Mouse (Mus musculus): ENCODE measurements around the gene Nom1. TPM values are rescaled to one million over a fixed set of nuclear protein-coding genes. Genes with fewer than 3 reads are reported as not detected.
"Not testable (repeated sequence)": the region's sequence is repeated elsewhere in the genome, so short reads cannot be mapped to it uniquely, and the experiment has no call there.

Gene Nom1
- 10 to 100 TPM; 36.1 to 44.6 (median 39.2) TPM for total RNA-seq (2022)

- DNase-seq = peak; percentile 85
These were observed at the start of gene Nom1 for GRCm38 (mm10) chr5:29434228-29434871. Gene Nom1 (plus strand): TSS chr5:29434664.

- DNase-seq = no peak
These were observed 46.9 kb upstream of the Nom1 start for GRCm38 (mm10) chr5:29387591-29387990.

GRCm38 (mm10) chr5:29388181-29388943 lies 46.1 kb upstream of the Nom1 start:
- DNase-seq = no peak

DNA sequence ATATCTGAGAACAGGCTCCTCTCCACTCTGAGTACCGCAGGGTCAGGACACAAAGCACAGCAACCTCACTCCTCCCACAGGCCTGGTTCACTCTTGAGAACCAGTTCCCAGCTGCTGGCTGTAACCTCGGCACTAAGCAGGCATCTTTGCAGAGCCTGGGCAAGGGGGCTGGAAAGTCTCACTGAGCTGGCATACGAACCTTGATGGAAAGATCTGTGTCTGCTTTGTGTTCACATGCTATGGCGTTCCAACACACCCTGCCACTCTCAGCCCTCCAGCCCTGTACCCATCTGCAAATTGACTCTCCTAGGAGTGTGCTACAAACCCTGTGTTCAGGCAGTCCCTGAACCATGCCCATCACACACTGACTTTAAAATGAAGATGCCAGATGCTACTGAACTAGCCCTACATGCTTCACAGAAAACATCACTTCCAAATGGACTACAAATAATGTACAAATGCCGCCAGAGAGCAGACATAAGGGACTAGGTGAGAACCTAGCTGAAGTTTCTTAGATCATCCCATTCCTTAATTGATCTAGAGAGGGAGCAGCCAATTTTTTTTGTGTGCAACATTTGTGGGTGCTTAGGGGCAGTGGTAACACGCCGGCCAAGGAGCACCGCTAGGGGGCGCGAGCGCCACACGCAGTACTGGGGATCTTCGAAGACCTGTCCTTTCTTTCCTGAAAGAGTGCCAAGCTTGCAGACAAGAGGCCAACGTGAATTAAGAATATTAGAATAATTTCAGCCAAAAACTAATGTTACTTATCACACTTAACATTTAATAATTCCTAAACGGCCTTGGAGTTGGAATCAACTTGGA lies 45.3 kb upstream of the Nom1 start:
- DNase-seq = peak; percentile 57

DNA sequence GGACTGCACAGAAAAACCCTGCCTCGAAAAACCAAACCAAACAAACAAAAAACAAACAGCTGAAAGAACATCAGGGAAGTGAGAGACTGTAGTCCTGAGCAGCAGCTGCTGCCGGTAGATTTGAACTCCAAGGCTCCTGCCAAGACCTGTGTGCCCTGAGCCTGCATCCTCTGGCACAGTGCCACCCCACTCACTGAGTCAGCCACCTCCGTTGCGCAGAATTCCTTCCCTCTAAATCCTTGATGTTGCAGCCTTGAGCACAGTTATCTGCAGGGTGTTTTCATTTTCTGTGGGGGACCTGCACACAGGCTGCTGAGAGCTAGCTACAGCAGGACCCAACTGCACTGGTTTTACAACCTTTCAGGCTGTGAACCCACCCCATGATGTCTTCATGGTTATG lies 36.0 kb upstream of the Nom1 start:
- peak; percentile 70 for DNase-seq

DNA sequence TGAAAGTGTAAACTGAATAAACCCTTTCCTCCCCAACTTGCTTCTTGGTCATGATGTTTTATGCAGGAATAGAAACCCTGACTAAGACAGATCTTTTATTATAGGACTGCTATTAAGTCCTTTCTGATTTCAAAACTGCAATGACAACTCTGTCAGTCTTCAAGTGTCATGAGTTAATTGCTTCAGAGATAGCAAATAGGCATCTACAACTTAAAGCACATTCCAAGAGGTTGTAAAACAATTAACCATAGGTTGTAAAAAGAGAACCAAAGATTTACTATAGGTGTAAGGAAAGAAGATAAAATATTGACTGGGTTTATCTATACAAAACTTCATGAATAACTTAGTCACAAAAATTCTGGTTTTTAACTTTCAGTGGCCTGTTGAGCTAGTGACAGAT lies 23.6 kb upstream of the Nom1 start:
- DNase-seq = no peak

- no peak for DNase-seq
These were observed 21.4 kb upstream of the Nom1 start for GRCm38 (mm10) chr5:29413041-29413440.

DNA sequence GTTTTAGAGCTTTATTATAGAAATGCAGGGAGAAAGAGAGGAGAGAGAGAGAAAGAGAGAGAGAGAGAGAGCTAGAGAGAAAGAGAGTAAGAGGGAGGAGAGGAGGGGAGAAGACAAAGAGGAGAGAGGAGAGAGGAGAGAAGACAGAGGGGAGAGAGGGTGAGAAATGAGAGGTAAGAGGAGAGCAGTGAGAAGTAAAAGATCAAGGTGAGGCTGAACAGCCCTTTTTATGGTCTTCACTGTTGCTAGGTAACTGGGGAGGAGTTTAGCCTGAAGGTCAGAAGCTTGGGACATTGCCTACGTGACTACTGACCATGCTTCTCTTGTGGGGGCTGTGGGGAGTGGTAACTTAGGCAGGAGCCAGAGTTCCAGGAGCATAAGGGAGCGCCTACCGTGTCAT lies 11.1 kb upstream of the Nom1 start:
- DNase-seq = not testable (repeated sequence)

DNA sequence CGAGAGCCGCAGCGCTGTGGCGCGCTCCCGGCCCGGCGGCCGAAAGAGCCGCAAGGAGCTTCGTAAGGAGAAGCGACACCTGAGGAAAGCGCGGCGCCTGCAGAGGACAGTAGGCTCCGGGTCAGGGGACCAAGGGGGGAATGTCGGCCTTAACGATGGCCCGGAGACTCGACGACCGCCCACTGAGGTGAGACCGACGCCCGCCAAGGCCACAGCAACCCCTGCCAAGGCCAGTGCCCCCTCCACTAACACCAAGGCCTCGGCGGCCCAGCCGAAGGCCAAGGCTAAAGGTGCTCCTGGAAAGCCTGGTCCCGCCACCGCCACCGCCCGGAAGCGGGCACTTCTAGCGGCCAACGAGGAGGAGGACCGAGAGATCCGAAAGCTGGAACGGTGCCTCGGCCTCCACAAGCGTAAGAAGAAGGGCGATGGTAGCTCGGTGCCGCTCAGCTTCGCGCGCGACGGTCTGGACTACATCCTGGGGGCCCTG lies 451 bp downstream of the Nom1 start:
- DNase-seq = peak; percentile 54

- DNase-seq = no peak
These were observed 1.0 kb downstream of the Nom1 start for GRCm38 (mm10) chr5:29435491-29435890.

- DNase-seq = not testable (repeated sequence)
These were observed 2.3 kb downstream of the Nom1 start for GRCm38 (mm10) chr5:29436728-29437127.

DNA sequence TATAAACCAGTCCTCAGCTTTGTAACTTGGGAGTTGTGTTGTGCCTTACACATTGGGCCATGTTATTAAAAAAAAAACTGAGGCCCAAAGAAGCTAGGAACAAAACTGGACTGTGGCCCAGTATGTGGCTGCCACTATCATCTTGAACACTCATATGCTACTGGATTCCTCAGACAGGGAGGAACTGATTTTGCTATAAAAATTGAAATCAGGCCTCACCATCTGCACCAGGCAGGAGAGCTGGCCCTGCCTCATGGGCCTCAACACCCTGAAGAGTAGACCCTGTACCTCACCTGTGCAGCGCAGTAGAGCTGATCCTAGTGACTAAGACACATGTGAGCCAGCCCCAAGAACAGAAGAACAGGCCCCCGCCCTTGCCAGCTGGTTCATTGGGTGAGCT lies 10.8 kb downstream of the Nom1 start:
- no peak for DNase-seq

DNA sequence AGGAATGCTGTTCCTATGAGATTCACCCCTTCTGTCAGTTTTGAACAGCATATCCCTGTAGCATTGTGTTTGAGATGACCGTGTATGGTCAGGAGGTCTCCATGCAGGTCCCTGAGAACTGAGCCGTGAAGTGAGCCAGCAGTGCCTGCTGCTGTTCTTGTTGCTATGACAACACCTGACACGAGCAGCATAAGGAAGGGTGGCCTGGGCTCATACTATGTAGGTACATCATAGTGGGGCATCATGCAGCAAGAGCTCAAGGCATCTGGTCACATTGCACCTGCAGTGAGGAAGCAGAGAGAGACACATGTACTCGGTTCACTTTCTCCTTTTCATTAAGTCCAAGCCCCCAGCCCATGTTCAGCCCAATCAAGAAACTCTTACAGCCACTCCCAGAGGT lies 17.9 kb downstream of the Nom1 start:
- no peak for DNase-seq

DNA sequence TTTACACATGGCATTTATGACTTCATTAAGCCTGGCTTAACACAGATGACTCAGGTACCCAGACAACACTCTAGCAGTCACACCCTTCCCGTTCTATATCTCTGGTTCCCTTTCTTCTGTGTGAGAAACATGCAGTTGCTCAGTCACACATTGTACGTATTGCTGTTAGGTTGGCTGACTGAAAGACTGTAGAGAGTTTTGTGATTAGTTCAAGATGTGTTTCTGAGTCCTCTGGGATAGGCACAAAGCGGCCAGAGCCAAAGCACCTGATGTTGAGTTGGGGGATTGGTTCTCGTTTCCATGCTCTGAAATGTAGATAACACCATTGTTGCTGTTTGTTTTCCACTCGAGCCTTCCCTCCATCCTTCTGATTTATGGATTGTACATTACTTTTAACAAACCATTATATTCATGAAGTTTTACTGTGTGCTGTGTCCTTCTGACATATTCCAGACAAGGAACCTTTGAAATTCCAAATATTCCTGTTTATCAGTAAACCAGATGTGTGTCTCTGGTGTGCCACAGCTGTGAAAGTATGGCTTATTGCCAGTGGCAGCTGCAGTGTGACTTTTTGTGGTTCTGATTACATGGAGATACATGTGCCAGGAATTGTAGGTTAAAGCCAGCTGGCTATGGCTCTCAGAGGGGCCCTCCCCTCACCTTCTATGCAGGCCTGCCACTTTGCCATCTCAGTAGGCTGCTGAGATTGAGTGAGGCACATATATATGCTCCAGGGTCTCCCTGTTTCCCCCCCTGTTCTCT lies 22.6 kb downstream of the Nom1 start:
- DNase-seq = no peak

GRCm38 (mm10) chr5:29462943-29463686 lies 28.7 kb downstream of the Nom1 start:
- DNase-seq = no peak

- DNase-seq = no peak
These were observed 33.3 kb downstream of the Nom1 start for GRCm38 (mm10) chr5:29467489-29468350.

GRCm38 (mm10) chr5:29468351-29469065 lies 34.0 kb downstream of the Nom1 start:
- no peak for DNase-seq

DNA sequence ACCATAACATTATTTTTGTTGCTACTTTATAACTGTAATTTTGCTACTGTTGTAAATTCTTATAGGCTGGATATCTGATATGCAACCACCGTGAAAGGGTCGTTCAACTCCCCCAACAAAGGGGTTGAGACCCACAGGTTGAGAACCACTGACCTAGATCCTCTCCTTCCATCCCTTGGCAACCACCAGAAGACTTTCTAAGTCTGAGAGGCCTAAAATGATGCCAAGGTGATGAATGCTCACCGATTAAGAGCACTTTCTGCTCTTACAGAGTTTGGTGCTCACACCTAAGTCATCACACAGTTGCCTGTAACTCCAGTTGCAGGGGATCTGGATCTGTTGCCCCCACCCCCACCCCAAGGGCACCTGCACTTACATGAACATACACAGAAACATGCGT lies 35.0 kb downstream of the Nom1 start:
- no peak for DNase-seq

DNA sequence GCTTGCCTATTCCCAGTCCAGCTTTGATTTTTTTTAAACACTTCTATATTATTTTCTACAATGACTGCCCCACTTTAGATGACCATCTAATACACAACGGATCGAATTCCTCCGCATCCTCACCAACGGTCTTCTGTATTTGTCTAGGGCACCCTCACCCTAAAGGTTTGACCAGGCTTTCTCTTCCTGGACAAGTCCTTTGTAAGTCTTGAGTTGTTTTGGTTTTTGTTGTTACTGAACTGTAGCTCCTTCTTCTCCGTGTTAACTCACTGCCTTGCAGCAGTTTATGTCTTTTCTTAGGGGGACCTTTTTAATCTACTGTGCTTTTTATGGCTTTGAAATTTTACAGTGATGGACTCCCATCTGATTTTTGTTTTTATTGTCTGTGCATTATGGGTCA lies 35.8 kb downstream of the Nom1 start:
- DNase-seq = no peak

GRCm38 (mm10) chr5:29470851-29471394 lies 36.5 kb downstream of the Nom1 start:
- DNase-seq = no peak
